Mouse (Mus musculus): ENCODE results near the gene Prdm13. TPM values are rescaled to one million over a fixed set of nuclear protein-coding genes. Genes with fewer than 3 reads are reported as not detected.

Gene Prdm13
- polyA plus RNA-seq (2014; fragmentation: Nextera tagmentation; extraction: Ambion mirVana), result not detected in 2 replicates

DNA sequence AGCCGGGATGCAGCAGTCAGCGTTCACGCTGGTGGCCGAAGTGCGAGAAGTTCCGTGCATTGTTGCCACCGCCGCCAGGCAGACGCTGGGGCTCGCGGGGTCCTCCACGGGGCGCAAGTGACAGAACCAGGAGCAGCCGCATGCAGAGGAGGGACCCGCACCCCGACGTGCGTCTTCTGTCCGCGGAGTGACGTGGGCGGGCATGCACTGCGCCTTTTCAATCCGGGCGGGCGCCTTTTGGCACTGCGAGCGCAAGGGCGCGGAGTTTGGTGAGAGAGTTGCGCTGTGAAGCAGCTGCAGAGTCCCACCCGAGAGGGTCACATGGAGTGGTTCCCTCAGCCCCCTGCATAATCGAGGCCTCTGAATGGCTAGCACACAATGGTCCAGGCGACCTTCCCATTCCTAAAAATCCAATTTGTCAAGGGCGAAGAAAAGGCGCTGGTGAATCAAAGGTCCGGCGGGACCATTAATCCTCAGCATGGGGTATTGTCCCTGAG is at the start of gene Prdm13:
Gene Prdm13, minus strand, starts transcription at position 369 of the 497 bp plus-strand sequence.
- no peak within 1 kb of the TSS for H3K4me2 ChIP-seq
- H3K27me3 ChIP-seq (ENCODE audit: insufficient read depth, low read length), result peaks cover 100% of the 10 kb centered on the region
- no peak within 1 kb of the TSS for H3K27ac ChIP-seq (ENCODE audit: low read depth)
- no peak within 1 kb of the TSS for H3K4me3 ChIP-seq (ENCODE audit: low read depth, low read length)
- H3K4me1 ChIP-seq (ENCODE audit: insufficient read depth), result no peaks in the 10 kb centered on the region
- H3K36me3 ChIP-seq (ENCODE audit: insufficient read depth), result no peaks in the 10 kb centered on the region
- no peaks in the 10 kb centered on the region for H3K9me3 ChIP-seq (ENCODE audit: low read depth, low read length)
- no peak within 1 kb of the TSS for H3K9ac ChIP-seq
- TF ChIP-seq CTCF (IDR thresholded peaks at IDR 0.05; ENCODE audit: low read depth), result no peak
- under 1% methylated on average over 38 of the region's 38 CpGs for WGBS
- DNase-seq (no peak), ATAC-seq (ENCODE audit: insufficient read depth) (no peak)

GRCm38 (mm10) chr4:21727615-21728165 is 41.9 kb upstream of the Prdm13 start, which contains the start of gene Ccnc:
Gene Ccnc (plus strand): TSS chr4:21727701.
- Histone ChIP-seq H3K4me3 (ENCODE audit: low read depth, low read length) (peak within 1 kb of the TSS; percentile 67), H3K27ac (ENCODE audit: low read depth) (peak within 1 kb of the TSS; percentile 88), H3K36me3 (ENCODE audit: insufficient read depth) (peaks cover under 1% of the 10 kb centered on the region; the same call in 1 of the 2 replicates), H3K4me2 (peak within 1 kb of the TSS; percentile 82), H3K27me3 (ENCODE audit: insufficient read depth, low read length) (no peaks in the 10 kb centered on the region), H3K4me1 (ENCODE audit: insufficient read depth) (no peaks in the 10 kb centered on the region), H3K9ac (peak within 1 kb of the TSS; percentile 75), H3K9me3 (ENCODE audit: low read depth, low read length) (no peaks in the 10 kb centered on the region)
- ATAC-seq (ENCODE audit: insufficient read depth) (peak; percentile 99), DNase-seq (peak; percentile 97)
- under 1% methylated on average over 37 of the region's 37 CpGs for WGBS
- TF ChIP-seq CTCF (IDR thresholded peaks at IDR 0.05; ENCODE audit: low read depth), result no peak

- Histone ChIP-seq H3K4me1 (ENCODE audit: insufficient read depth) (no peaks in the 10 kb centered on the region), H3K9ac (peak overlapping the region; percentile 75), H3K27ac (ENCODE audit: low read depth) (peak overlapping the region; percentile 88), H3K9me3 (ENCODE audit: low read depth, low read length) (no peaks in the 10 kb centered on the region), H3K27me3 (ENCODE audit: insufficient read depth, low read length) (no peaks in the 10 kb centered on the region), H3K4me2 (peak overlapping the region; percentile 82), H3K36me3 (ENCODE audit: insufficient read depth) (no peaks in the 10 kb centered on the region), H3K4me3 (ENCODE audit: low read depth, low read length) (peak overlapping the region; percentile 67)
- under 1% methylated on average over 22 of the region's 22 CpGs for WGBS
- peak; percentile 61 for ATAC-seq (ENCODE audit: insufficient read depth)
- TF ChIP-seq CTCF (IDR thresholded peaks at IDR 0.05; ENCODE audit: low read depth), result peak; percentile 68
- DNase-seq, result peak; percentile 78
These were observed 41.3 kb upstream of the Prdm13 start for GRCm38 (mm10) chr4:21726912-21727614.

DNA sequence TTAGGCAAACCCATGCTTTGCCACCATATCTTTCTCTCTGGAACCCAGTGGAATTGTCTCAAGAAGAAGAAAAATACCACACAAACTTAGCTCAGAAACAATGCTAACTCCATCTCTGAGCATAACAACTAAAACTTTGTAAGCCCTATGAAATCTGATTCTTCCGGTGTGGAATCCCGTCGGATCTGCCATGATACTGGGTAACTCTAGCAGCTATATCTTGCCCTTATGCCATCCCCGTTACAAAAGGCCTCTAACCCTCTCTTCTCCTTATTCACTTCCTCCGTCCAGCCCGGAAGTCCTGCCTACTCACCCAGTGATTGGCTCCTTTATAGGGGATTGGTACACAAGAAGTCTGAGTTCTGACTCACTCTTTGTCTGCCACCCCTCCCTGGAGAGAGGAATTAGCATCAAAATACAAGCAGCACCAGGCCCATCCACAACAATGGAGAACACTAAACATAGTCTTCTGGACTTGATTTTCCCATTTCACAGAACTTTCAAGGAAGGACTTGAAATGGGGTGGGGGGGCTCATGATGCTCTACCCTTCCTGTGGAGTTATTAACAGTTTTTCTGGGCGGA is 37.1 kb upstream of the Prdm13 start:
- Histone ChIP-seq H3K27me3 (ENCODE audit: insufficient read depth, low read length) (no peaks in the 10 kb centered on the region), H3K4me1 (ENCODE audit: insufficient read depth) (no peaks in the 10 kb centered on the region), H3K9ac (no peak overlapping the region), H3K9me3 (ENCODE audit: low read depth, low read length) (no peaks in the 10 kb centered on the region), H3K27ac (ENCODE audit: low read depth) (no peak overlapping the region), H3K4me2 (no peak overlapping the region), H3K4me3 (ENCODE audit: low read depth, low read length) (no peak overlapping the region), H3K36me3 (ENCODE audit: insufficient read depth) (no peaks in the 10 kb centered on the region)
- ATAC-seq (ENCODE audit: insufficient read depth), result no peak
- TF ChIP-seq CTCF (IDR thresholded peaks at IDR 0.05; ENCODE audit: low read depth), result no peak
- 60% methylated on average over 7 of the region's 7 CpGs for WGBS
- DNase-seq, result no peak

GRCm38 (mm10) chr4:21712147-21712546 is 26.4 kb upstream of the Prdm13 start:
- Histone ChIP-seq H3K4me1 (ENCODE audit: insufficient read depth) (no peaks in the 10 kb centered on the region), H3K4me2 (no peak overlapping the region), H3K9ac (no peak overlapping the region), H3K36me3 (ENCODE audit: insufficient read depth) (no peaks in the 10 kb centered on the region), H3K9me3 (ENCODE audit: low read depth, low read length) (no peaks in the 10 kb centered on the region), H3K4me3 (ENCODE audit: low read depth, low read length) (no peak overlapping the region), H3K27me3 (ENCODE audit: insufficient read depth, low read length) (no peaks in the 10 kb centered on the region), H3K27ac (ENCODE audit: low read depth) (no peak overlapping the region)
- WGBS, result 3% methylated on average over 13 of the region's 13 CpGs
- peak; percentile 99 for ATAC-seq (ENCODE audit: insufficient read depth)
- no peak for TF ChIP-seq CTCF (IDR thresholded peaks at IDR 0.05; ENCODE audit: low read depth)
- peak; percentile 98 for DNase-seq

DNA sequence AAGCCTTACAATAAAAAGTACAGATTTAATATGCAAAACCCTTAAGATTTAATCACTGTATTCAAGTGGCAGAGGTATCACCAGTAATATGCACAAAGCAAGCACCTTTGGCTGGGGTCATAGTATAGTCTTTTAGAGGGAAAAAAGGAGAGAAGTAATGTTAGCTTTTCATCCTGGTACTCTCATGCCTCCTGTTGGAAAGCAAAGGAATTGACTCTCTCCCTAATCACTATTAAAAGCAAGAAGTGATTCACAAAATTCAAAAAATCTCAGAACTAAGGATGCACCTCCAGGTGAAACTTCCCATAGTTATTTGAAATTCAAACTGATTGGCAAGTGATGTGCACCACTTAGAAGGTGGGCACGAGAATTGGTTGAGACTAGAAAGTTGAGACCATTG is 19.3 kb upstream of the Prdm13 start:
- TF ChIP-seq CTCF (IDR thresholded peaks at IDR 0.05; ENCODE audit: low read depth), result no peak
- 50% methylated on average over 1 of the region's 1 CpGs for WGBS
- H3K4me1 ChIP-seq (ENCODE audit: insufficient read depth), result no peaks in the 10 kb centered on the region

More for the DNA sequence above, 19.3 kb upstream of the Prdm13 start:
- Histone ChIP-seq H3K9me3 (ENCODE audit: low read depth, low read length) (no peaks in the 10 kb centered on the region), H3K27ac (ENCODE audit: low read depth) (no peak overlapping the region), H3K36me3 (ENCODE audit: insufficient read depth) (no peaks in the 10 kb centered on the region), H3K27me3 (ENCODE audit: insufficient read depth, low read length) (no peaks in the 10 kb centered on the region), H3K4me2 (no peak overlapping the region), H3K4me3 (ENCODE audit: low read depth, low read length) (no peak overlapping the region), H3K9ac (no peak overlapping the region)
- DNase-seq (no peak), ATAC-seq (ENCODE audit: insufficient read depth) (no peak)
